Mouse (Mus musculus) liver, adult 2 months (tissue): ENCODE data around the gene Tlcd2. TPM values are rescaled to one million over a fixed set of nuclear protein-coding genes. Genes with fewer than 3 reads are reported as not detected.

Source experiments
- DNase-seq: peaks from one replicate; pipeline ENCODE4 v3.0.0-alpha.2; 2011; ENCODE audit warnings: low read depth, low spot score; ENCODE audit errors: extremely low read depth
- H3K27ac ChIP-seq: fragments of 200-500 bp; replicated peaks from 2 replicates; pipeline ENCODE4 v1.5.1; 2012; ENCODE audit warnings: low read depth, mild to moderate bottlenecking, control low read depth, inconsistent platforms, low read length; ENCODE audit not compliant: insufficient read depth
- H3K27me3 ChIP-seq: fragments of 200-500 bp; 2 replicates; pipeline ENCODE4 v1.6.1; 2012; ENCODE audit warnings: mild to moderate bottlenecking, moderate library complexity, low read length, inconsistent platforms; ENCODE audit not compliant: control insufficient read depth, insufficient read depth
- H3K36me3 ChIP-seq: fragments of 200-500 bp; 2 replicates; pipeline ENCODE4 v1.6.1; 2012; ENCODE audit warnings: low read length, inconsistent platforms; ENCODE audit not compliant: control insufficient read depth, insufficient read depth
- H3K4me1 ChIP-seq: fragments of 200-500 bp; 2 replicates; pipeline ENCODE4 v1.6.1; 2011; ENCODE audit warnings: low read length; ENCODE audit not compliant: control insufficient read depth, insufficient read depth
- H3K4me3 ChIP-seq: fragments of 200-500 bp; 2 replicates; pipeline ENCODE4 v1.5.1; 2011; ENCODE audit warnings: low read depth, mild to moderate bottlenecking, control low read depth, low read length, moderate library complexity; ENCODE audit not compliant: insufficient read depth
- H3K79me2 ChIP-seq: fragments of 200-500 bp; 2 replicates; pipeline ENCODE4 v1.6.1; 2012; ENCODE audit warnings: inconsistent platforms, mild to moderate bottlenecking, low read length, moderate library complexity; ENCODE audit not compliant: control insufficient read depth, insufficient read depth
- H3K9ac ChIP-seq: fragments of 200-500 bp; 2 replicates; pipeline ENCODE4 v1.6.1; 2012; ENCODE audit warnings: low read depth, mild to moderate bottlenecking, control low read depth, inconsistent platforms, low read length
- CTCF ChIP-seq: fragments of 200-500 bp; IDR thresholded peaks from 2 replicates; pipeline ENCODE4 v1.5.1; 2011; ENCODE audit warnings: low read depth, low read length, control low read depth
- POLR2A ChIP-seq: fragments of 200-500 bp; IDR thresholded peaks from 2 replicates; pipeline ENCODE4 v1.6.1; 2011; ENCODE audit warnings: low read length, control low read depth; ENCODE audit not compliant: insufficient read depth; ENCODE audit errors: extremely low read depth
- WGBS: fragments of 180-500 bp; shearing (Covaris S2); methylation state at CpG from one replicate; pipeline ENCODE4 v1.1.7; 2018; 5-methylcytosine and 5-hydroxymethylcytosine counted together
- polyA plus RNA-seq: library from polyadenylated mRNA; depleted of rRNA; stranded (reverse); fragments of >200 nt; gene quantifications from 2 replicates; pipeline ENCODE4 v1.2.3, GENCODE M21; 2012
- total RNA-seq: library from RNA; depleted of rRNA; stranded (reverse); fragments of >200 nt; gene quantifications from 2 replicates; pipeline ENCODE4 v1.2.3, GENCODE M21; 2014

Gene Tlcd2
- total and polyA plus RNA-seq, 2 experiments, result 237 to 238 TPM

- Histone ChIP-seq H3K9ac (no peak overlapping the region), H3K79me2 (no peaks in the 10 kb centered on the region), H3K27me3 (no peaks in the 10 kb centered on the region), H3K4me1 (peaks cover 27% of the 10 kb centered on the region), H3K36me3 (peaks cover 18% of the 10 kb centered on the region), H3K4me3 (peak overlapping the region; percentile 3; the same call in 1 of the 2 replicates), H3K27ac (peak overlapping the region; percentile 84; the same call in 1 of the 2 replicates)
- 52% methylated on average over 4 of the region's 4 CpGs for WGBS
- peak; percentile 77 for DNase-seq
- TF ChIP-seq CTCF, result no peak
- TF ChIP-seq POLR2A, result no peak
Measured at GRCm38 (mm10) chr11:75469261-75469660, 7.7 kb downstream of the Tlcd2 start.

- H3K27me3 ChIP-seq, result no peaks in the 10 kb centered on the region
- DNase-seq, result no peak
- no peak overlapping the region for H3K4me3 ChIP-seq
- H3K9ac ChIP-seq, result no peak overlapping the region
- H3K4me1 ChIP-seq, result peaks cover 17% of the 10 kb centered on the region
- H3K36me3 ChIP-seq, result peaks cover 4% of the 10 kb centered on the region
- TF ChIP-seq CTCF (no peak), POLR2A (no peak)
- no peak overlapping the region for H3K27ac ChIP-seq
- WGBS, result 57% methylated on average over 3 of the region's 3 CpGs
- H3K79me2 ChIP-seq, result no peaks in the 10 kb centered on the region
Measured at GRCm38 (mm10) chr11:75470675-75471074, 9.2 kb downstream of the Tlcd2 start.

- WGBS, result 17% methylated on average over 11 of the region's 11 CpGs
- 0 out of 2 replicates have a peak overlapping the region, but pooled peaks have one; percentile 17 for H3K9ac ChIP-seq
- H3K79me2 ChIP-seq, result no peaks in the 10 kb centered on the region
- H3K27ac ChIP-seq, result peak overlapping the region; percentile 55
- DNase-seq, result peak; percentile 89
- no peaks in the 10 kb centered on the region for H3K27me3 ChIP-seq
- no peak overlapping the region for H3K4me3 ChIP-seq
- peaks cover 17% of the 10 kb centered on the region; the same call in 1 of the 2 replicates for H3K4me1 ChIP-seq
- no peak for TF ChIP-seq POLR2A
- TF ChIP-seq CTCF, result no peak
- no peaks in the 10 kb centered on the region for H3K36me3 ChIP-seq
Measured at GRCm38 (mm10) chr11:75472469-75473081, 11.1 kb downstream of the Tlcd2 start.

DNA sequence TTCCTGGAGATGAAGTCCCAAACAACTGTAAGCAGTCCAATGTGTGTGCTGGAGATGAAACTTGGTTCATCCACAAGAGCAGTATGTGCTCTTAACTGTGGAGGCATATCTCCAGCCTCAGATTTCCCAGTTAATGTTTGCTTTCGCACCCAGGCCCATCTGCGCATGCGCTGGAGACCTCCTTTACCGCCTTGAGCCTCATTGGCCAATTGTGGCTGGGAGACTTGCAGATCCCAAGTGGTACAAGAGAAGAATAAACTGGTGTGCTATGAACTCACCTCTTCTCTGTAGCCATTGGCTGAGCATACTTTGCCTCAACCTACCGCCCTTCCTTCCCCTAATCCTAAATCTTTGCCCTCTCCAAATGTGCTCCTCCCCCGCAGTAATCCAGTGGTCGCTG is 11.9 kb downstream of the Tlcd2 start:
- TF ChIP-seq POLR2A, result no peak
- TF ChIP-seq CTCF, result no peak
- no peak overlapping the region for H3K27ac ChIP-seq
- no peaks in the 10 kb centered on the region for H3K27me3 ChIP-seq
- DNase-seq, result no peak
- WGBS, result 85% methylated on average over 7 of the region's 7 CpGs
- no peak overlapping the region for H3K4me3 ChIP-seq
- no peaks in the 10 kb centered on the region for H3K79me2 ChIP-seq
- no peaks in the 10 kb centered on the region for H3K36me3 ChIP-seq
- peaks cover 15% of the 10 kb centered on the region; the same call in 1 of the 2 replicates for H3K4me1 ChIP-seq
- no peak overlapping the region for H3K9ac ChIP-seq

GRCm38 (mm10) chr11:75486192-75486591 is 24.7 kb downstream of the Tlcd2 start:
- TF ChIP-seq POLR2A (no peak), CTCF (no peak)
- peaks cover 20% of the 10 kb centered on the region for H3K36me3 ChIP-seq
- peaks cover 11% of the 10 kb centered on the region; the same call in 1 of the 2 replicates for H3K79me2 ChIP-seq
- H3K27me3 ChIP-seq, result no peaks in the 10 kb centered on the region
- DNase-seq, result no peak
- no peak overlapping the region for H3K9ac ChIP-seq
- peaks cover 6% of the 10 kb centered on the region for H3K4me1 ChIP-seq
- 23% methylated on average over 3 of the region's 3 CpGs for WGBS
- no peak overlapping the region for H3K4me3 ChIP-seq
- H3K27ac ChIP-seq, result no peak overlapping the region

GRCm38 (mm10) chr11:75486601-75487285 is 25.2 kb downstream of the Tlcd2 start, which contains the start of gene Prpf8:
Gene Prpf8 (plus strand): TSS chr11:75486816.
- Histone ChIP-seq H3K79me2 (peaks cover 11% of the 10 kb centered on the region; the same call in 1 of the 2 replicates), H3K4me1 (peaks cover 6% of the 10 kb centered on the region), H3K36me3 (peaks cover 25% of the 10 kb centered on the region), H3K27ac (peak within 1 kb of the TSS; percentile 78), H3K27me3 (no peaks in the 10 kb centered on the region), H3K9ac (peak within 1 kb of the TSS; percentile 88), H3K4me3 (peak within 1 kb of the TSS; percentile 85)
- peak; percentile 95 for DNase-seq
- no peak for TF ChIP-seq CTCF
- TF ChIP-seq POLR2A, result peak; percentile 61; the same call in 1 of the 2 replicates
- WGBS, result under 1% methylated on average over 52 of the region's 52 CpGs
